Mouse (Mus musculus) hindbrain, embryonic 14.5 days (tissue): ENCODE results near the gene Pqbp1. TPM values are rescaled to one million over a fixed set of nuclear protein-coding genes. Genes with fewer than 3 reads are reported as not detected.
"Not testable (repeated sequence)": the region's sequence is repeated elsewhere in the genome, so short reads cannot be mapped to it uniquely, and the experiment has no call there.

ENCODE experiments used
- ATAC-seq: fragments of 200-750 bp; cut with Nextera tagmentation; 2 replicates; pipeline ENCODE4 v1.8.0; 2017; ENCODE audit warnings: moderate number of reproducible peaks, mild to moderate bottlenecking, moderate TSS enrichment, moderate library complexity; ENCODE audit not compliant: low FRiP score
- DNase-seq: peaks from one replicate; pipeline ENCODE4 v3.0.0-alpha.2; 2015; ENCODE audit warnings: low spot score
- H3K27ac ChIP-seq: fragments of 300-500 bp; sonication (generic); 2 replicates; pipeline ENCODE4 v1.5.1; 2014; ENCODE audit warnings: mild to moderate bottlenecking, moderate library complexity
- H3K27me3 ChIP-seq: fragments of 300-500 bp; sonication (generic); 2 replicates; pipeline ENCODE4 v1.6.1; 2014; ENCODE audit warnings: mild to moderate bottlenecking, low read length, mixed read lengths; ENCODE audit not compliant: control insufficient read depth, insufficient read depth
- H3K36me3 ChIP-seq: fragments of 300-500 bp; sonication (generic); replicated peaks from 2 replicates; pipeline ENCODE4 v1.6.1; 2014; ENCODE audit not compliant: control insufficient read depth, insufficient read depth
- H3K4me1 ChIP-seq: fragments of 300-500 bp; sonication (generic); replicated peaks from 2 replicates; pipeline ENCODE4 v1.6.1; 2014; ENCODE audit warnings: antibody characterized with exemption, low read length, mixed read lengths; ENCODE audit not compliant: control insufficient read depth, insufficient read depth
- H3K4me2 ChIP-seq: fragments of 300-500 bp; sonication (generic); replicated peaks from 2 replicates; pipeline ENCODE4 v1.6.1; 2014; ENCODE audit warnings: mild to moderate bottlenecking, moderate library complexity
- H3K4me3 ChIP-seq: fragments of 300-500 bp; sonication (generic); replicated peaks from 2 replicates; pipeline ENCODE4 v1.5.1; 2014; ENCODE audit warnings: mild to moderate bottlenecking, low read length
- H3K9ac ChIP-seq: fragments of 300-500 bp; sonication (generic); 2 replicates; pipeline ENCODE4 v1.6.1; 2014
- H3K9me3 ChIP-seq: fragments of 300-500 bp; sonication (generic); 2 replicates; pipeline ENCODE4 v1.6.1; 2016; ENCODE audit warnings: low read length; ENCODE audit not compliant: control insufficient read depth
- WGBS: fragments of 180-500 bp; shearing (Covaris S2); extraction: QIAGEN DNeasy Blood & Tissue Kit; methylation state at CpG from one replicate; pipeline ENCODE4 v1.1.7; 2014; 5-methylcytosine and 5-hydroxymethylcytosine counted together
- polyA plus RNA-seq: library from polyadenylated mRNA; unstranded; fragments of >200 nt; fragmentation: Nextera tagmentation; extraction: Ambion mirVana; gene quantifications from 2 replicates; pipeline ENCODE4 v1.2.1, GENCODE M21; 2014

The Pqbp1 gene
- polyA plus RNA-seq, 1 experiment from 2014 or later: 180 TPM

DNA sequence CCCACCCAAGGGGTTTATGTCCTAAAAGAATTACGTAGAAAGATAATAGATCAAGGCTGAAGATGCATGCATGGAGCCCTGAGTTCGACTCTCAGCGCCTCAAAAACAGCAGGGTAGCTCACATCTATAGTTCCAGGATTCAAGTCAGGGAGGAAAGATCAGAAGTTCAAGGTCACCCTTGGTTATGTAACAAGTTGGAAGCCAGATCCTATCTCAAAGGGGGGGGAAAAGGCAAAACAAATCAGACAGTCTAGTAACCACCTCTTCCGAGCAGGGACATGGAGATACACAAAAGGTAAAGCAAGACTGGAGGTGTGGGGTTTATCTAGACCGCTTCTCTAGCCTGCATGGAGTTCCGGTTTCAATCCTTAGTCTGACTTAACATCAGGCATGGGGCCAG, 27.2 kb upstream of the Pqbp1 start:
- ATAC-seq: no peak
- no peak overlapping the region for H3K4me2 ChIP-seq
- 0 out of 2 replicates have a peak, but pooled peaks cover 13% of the 10 kb centered on the region for H3K27me3 ChIP-seq
- no peak for DNase-seq
- H3K9me3 ChIP-seq: no peaks in the 10 kb centered on the region
- 0 out of 2 replicates have a peak, but pooled peaks cover 12% of the 10 kb centered on the region for H3K4me1 ChIP-seq
- no peak overlapping the region for H3K27ac ChIP-seq
- H3K36me3 ChIP-seq: peaks cover 20% of the 10 kb centered on the region
- H3K4me3 ChIP-seq: no peak overlapping the region
- 83% methylated on average over 6 of the region's 6 CpGs for WGBS
- no peak overlapping the region for H3K9ac ChIP-seq

- 16% methylated on average over 35 of the region's 48 CpGs for WGBS
- Histone ChIP-seq H3K9ac (peak overlapping the region; percentile 76), H3K4me2 (peak overlapping the region; percentile 68), H3K27ac (peak overlapping the region; percentile 43; the same call in 1 of the 2 replicates), H3K27me3 (0 out of 2 replicates have a peak, but pooled peaks cover 11% of the 10 kb centered on the region), H3K9me3 (no peaks in the 10 kb centered on the region), H3K36me3 (peaks cover 19% of the 10 kb centered on the region), H3K4me3 (peak overlapping the region; percentile 51), H3K4me1 (0 out of 2 replicates have a peak, but pooled peaks cover 18% of the 10 kb centered on the region)
- no peak for DNase-seq
- ATAC-seq: no peak
Measured at GRCm38 (mm10) chrX:7922032-7922431, 23.0 kb upstream of the Pqbp1 start.

DNA sequence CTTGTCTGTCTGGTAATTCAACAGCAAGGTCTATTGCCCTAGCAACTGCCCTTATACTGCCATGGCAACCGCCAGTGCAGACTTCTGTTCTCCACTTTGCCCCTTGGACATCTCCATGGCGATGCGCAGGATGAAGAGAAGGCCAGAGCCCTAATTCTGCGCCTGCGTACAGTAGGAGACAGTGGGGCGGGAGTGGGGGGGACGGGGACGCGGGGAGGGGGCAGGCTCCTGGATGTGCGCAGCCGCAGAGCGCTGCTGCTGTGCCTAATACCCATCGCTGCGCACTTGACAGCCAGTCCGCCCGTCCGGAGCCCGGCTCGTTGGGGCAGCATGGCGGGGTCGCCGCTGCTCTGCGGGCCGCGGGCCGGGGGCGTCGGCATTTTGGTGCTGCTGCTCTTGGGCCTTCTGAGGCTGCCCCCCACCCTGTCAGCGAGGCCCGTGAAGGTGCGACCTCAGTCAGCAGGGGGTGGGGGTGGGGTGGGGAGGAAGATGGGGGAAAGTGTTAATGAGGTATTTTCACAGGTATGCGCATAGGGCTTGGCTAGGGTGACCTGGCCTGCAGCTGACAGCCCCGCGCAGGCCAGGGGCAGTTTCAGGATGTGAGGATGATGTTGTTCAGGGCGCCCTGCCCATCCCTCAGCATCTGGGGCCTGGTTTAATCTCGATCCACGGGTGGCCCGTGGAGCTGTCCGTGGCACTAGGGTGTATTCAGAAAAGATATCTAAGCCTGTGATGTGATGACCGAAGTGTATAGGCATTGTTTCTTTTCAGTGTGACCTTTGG, 20.7 kb upstream of the Pqbp1 start, which contains the start of gene Pcsk1n:
Gene Pcsk1n, plus strand, starts transcription at position 222 of the 783 bp plus-strand sequence.
- Histone ChIP-seq H3K36me3 (peaks cover 18% of the 10 kb centered on the region), H3K4me2 (peak within 1 kb of the TSS; percentile 68), H3K4me1 (0 out of 2 replicates have a peak, but pooled peaks cover 18% of the 10 kb centered on the region), H3K9me3 (no peaks in the 10 kb centered on the region), H3K4me3 (peak within 1 kb of the TSS; percentile 51), H3K27ac (peak within 1 kb of the TSS; percentile 80), H3K9ac (peak within 1 kb of the TSS; percentile 76), H3K27me3 (no peaks in the 10 kb centered on the region)
- peak; percentile 91 for ATAC-seq
- 22% methylated on average over 34 of the region's 40 CpGs for WGBS
- DNase-seq: peak; percentile 72

GRCm38 (mm10) chrX:7917960-7918359, 18.9 kb upstream of the Pqbp1 start:
- not testable (repeated sequence) for DNase-seq, H3K36me3 ChIP-seq, ATAC-seq, H3K27ac ChIP-seq, H3K4me3 ChIP-seq, H3K4me2 ChIP-seq, H3K27me3 ChIP-seq, H3K9me3 ChIP-seq, H3K9ac ChIP-seq
- 0 out of 2 replicates have a peak, but pooled peaks cover 12% of the 10 kb centered on the region for H3K4me1 ChIP-seq
- WGBS: 77% methylated on average over 6 of the region's 6 CpGs

GRCm38 (mm10) chrX:7915669-7916068, 16.6 kb upstream of the Pqbp1 start:
- not testable (repeated sequence) for H3K27ac ChIP-seq, ATAC-seq
- 19% methylated on average over 3 of the region's 3 CpGs for WGBS

DNA sequence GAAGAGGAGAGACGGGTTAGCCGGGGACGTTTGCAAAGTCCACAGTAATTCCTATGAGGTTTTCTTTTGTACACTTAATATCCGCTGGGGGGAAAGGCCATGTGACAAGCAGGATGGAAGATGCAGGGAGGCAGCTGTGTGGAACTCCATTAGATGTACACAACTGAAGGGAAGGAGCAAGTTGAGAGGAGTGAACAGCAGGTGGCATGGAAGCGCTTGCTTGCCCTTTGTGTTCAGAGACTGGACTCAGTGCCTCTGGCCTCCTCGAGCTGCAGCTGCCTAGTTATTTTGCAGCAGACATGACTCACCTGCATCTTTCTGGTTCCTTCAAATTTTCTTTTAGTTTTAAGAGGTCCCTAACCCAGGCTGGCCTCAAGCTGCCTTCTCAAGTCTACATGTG, 11.4 kb upstream of the Pqbp1 start:
- no peak for DNase-seq
- H3K4me1 ChIP-seq: no peaks in the 10 kb centered on the region
- 50% methylated on average over 6 of the region's 6 CpGs for WGBS
- no peak for ATAC-seq
- no peak overlapping the region for H3K4me3 ChIP-seq
- H3K9me3 ChIP-seq: no peaks in the 10 kb centered on the region; the same call in 1 of the 2 replicates
- no peak overlapping the region for H3K27ac ChIP-seq
- H3K4me2 ChIP-seq: no peak overlapping the region
- H3K9ac ChIP-seq: no peak overlapping the region
- peaks cover 4% of the 10 kb centered on the region for H3K36me3 ChIP-seq
- no peaks in the 10 kb centered on the region for H3K27me3 ChIP-seq

More at GRCm38 (mm10) chrX:7915669-7916068, 16.6 kb upstream of the Pqbp1 start:
- not testable (repeated sequence) for H3K4me3 ChIP-seq, H3K9ac ChIP-seq, H3K36me3 ChIP-seq, DNase-seq, H3K4me1 ChIP-seq, H3K4me2 ChIP-seq, H3K9me3 ChIP-seq, H3K27me3 ChIP-seq

- not testable (repeated sequence) for H3K36me3 ChIP-seq, H3K4me1 ChIP-seq, H3K4me2 ChIP-seq, ATAC-seq, H3K9ac ChIP-seq, H3K27ac ChIP-seq, H3K9me3 ChIP-seq, DNase-seq, H3K27me3 ChIP-seq, H3K4me3 ChIP-seq
- WGBS: 93% methylated on average over 4 of the region's 4 CpGs
Measured at GRCm38 (mm10) chrX:7909242-7909641, 10.2 kb upstream of the Pqbp1 start, which contains the start of gene Gm10490. Gene Gm10490, plus strand, starts transcription at chrX:7909542.

- DNase-seq (no peak), ATAC-seq (no peak)
- Histone ChIP-seq H3K4me3 (no peak within 1 kb of the TSS), H3K9ac (no peak within 1 kb of the TSS), H3K4me1 (no peaks in the 10 kb centered on the region), H3K27me3 (no peaks in the 10 kb centered on the region), H3K27ac (no peak within 1 kb of the TSS), H3K36me3 (peaks cover 4% of the 10 kb centered on the region), H3K9me3 (no peaks in the 10 kb centered on the region; the same call in 1 of the 2 replicates), H3K4me2 (no peak within 1 kb of the TSS)
- 85% methylated on average over 5 of the region's 5 CpGs for WGBS
Measured at GRCm38 (mm10) chrX:7907735-7908134, 8.7 kb upstream of the Pqbp1 start, which contains the start of gene Gm10491. Gene Gm10491, minus strand, starts transcription at chrX:7907835.

GRCm38 (mm10) chrX:7904441-7904840, 5.4 kb upstream of the Pqbp1 start:
- 86% methylated on average over 5 of the region's 5 CpGs for WGBS
- no peak overlapping the region for H3K9ac ChIP-seq

More at GRCm38 (mm10) chrX:7904441-7904840, 5.4 kb upstream of the Pqbp1 start:
- Histone ChIP-seq H3K4me3 (no peak overlapping the region), H3K4me1 (no peaks in the 10 kb centered on the region), H3K4me2 (no peak overlapping the region), H3K27me3 (no peaks in the 10 kb centered on the region), H3K36me3 (peaks cover 4% of the 10 kb centered on the region), H3K27ac (no peak overlapping the region), H3K9me3 (no peaks in the 10 kb centered on the region)
- DNase-seq (no peak), ATAC-seq (no peak)
